Mouse (Mus musculus): ENCODE results near the gene Pde9a. TPM values are rescaled to one million over a fixed set of nuclear protein-coding genes. Genes with fewer than 3 reads are reported as not detected.

Gene Pde9a
- polyA plus RNA-seq, 1 experiment from 2014 or later, result 25.7 TPM

- peaks cover 3% of the 10 kb centered on the region for H3K36me3 ChIP-seq (replicated peaks; ENCODE audit: control insufficient read depth, insufficient read depth, low read depth, low read length)
Observed at GRCm38 (mm10) chr17:31503337-31503736, 117.3 kb downstream of the Pde9a start.

DNA sequence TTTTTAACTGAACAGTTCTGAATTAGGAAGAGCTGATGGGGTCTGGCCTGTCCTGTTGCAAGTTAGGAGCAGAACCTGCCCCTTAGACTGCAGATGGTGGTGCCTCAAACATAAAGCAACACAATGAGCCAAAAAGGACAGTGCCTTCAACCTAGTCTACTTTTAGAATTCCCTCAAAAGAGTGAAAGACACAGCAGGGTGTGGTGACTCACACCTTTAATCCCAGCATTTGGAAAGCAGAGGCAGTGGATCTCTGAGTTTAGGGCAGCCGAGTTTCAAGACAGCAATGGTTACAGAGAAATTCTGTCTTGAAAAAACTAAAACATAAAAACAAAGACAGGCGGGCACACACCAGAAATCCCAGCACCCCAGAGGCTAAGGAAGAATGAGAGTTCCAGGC, 117.9 kb downstream of the Pde9a start:
- no peaks in the 10 kb centered on the region for H3K4me1 ChIP-seq (ENCODE audit: control insufficient read depth, insufficient read depth, low read length)
- ATAC-seq (replicated peaks; ENCODE audit: insufficient number of reproducible peaks, low FRiP score, low TSS enrichment, low read depth), result no peak
- no peak overlapping the region for H3K9ac ChIP-seq (replicated peaks; ENCODE audit: low read length)
- H3K27me3 ChIP-seq (ENCODE audit: control insufficient read depth, insufficient read depth, low read length), result no peaks in the 10 kb centered on the region
- H3K27ac ChIP-seq (replicated peaks; ENCODE audit: low read depth, low read length), result no peak overlapping the region
- H3K4me2 ChIP-seq (ENCODE audit: low read depth, low read length), result no peak overlapping the region
- DNase-seq (ENCODE audit: low spot score), result no peak
- WGBS, result 81% methylated on average over 2 of the region's 2 CpGs
- H3K9me3 ChIP-seq (replicated peaks; ENCODE audit: control insufficient read depth, low read length), result no peaks in the 10 kb centered on the region
- H3K36me3 ChIP-seq (replicated peaks; ENCODE audit: control insufficient read depth, insufficient read depth, low read depth, low read length), result peaks cover 2% of the 10 kb centered on the region
- no peak overlapping the region for H3K4me3 ChIP-seq (ENCODE audit: low read depth, low read length)

More at GRCm38 (mm10) chr17:31503337-31503736, 117.3 kb downstream of the Pde9a start:
- Histone ChIP-seq H3K4me2 (ENCODE audit: low read depth, low read length) (no peak overlapping the region), H3K27ac (replicated peaks; ENCODE audit: low read depth, low read length) (no peak overlapping the region), H3K4me3 (ENCODE audit: low read depth, low read length) (no peak overlapping the region), H3K9me3 (replicated peaks; ENCODE audit: control insufficient read depth, low read length) (no peaks in the 10 kb centered on the region), H3K27me3 (ENCODE audit: control insufficient read depth, insufficient read depth, low read length) (no peaks in the 10 kb centered on the region), H3K4me1 (ENCODE audit: control insufficient read depth, insufficient read depth, low read length) (no peaks in the 10 kb centered on the region), H3K9ac (replicated peaks; ENCODE audit: low read length) (no peak overlapping the region)
- 92% methylated on average over 12 of the region's 12 CpGs for WGBS
- DNase-seq (ENCODE audit: low spot score) (no peak), ATAC-seq (replicated peaks; ENCODE audit: insufficient number of reproducible peaks, low FRiP score, low TSS enrichment, low read depth) (no peak)

GRCm38 (mm10) chr17:31505013-31505412, 119.0 kb downstream of the Pde9a start:
- no peak for ATAC-seq (replicated peaks; ENCODE audit: insufficient number of reproducible peaks, low FRiP score, low TSS enrichment, low read depth)
- no peak overlapping the region for H3K27ac ChIP-seq (replicated peaks; ENCODE audit: low read depth, low read length)
- H3K4me2 ChIP-seq (ENCODE audit: low read depth, low read length), result no peak overlapping the region
- H3K27me3 ChIP-seq (ENCODE audit: control insufficient read depth, insufficient read depth, low read length), result no peaks in the 10 kb centered on the region
- no peak overlapping the region for H3K9ac ChIP-seq (replicated peaks; ENCODE audit: low read length)
- H3K9me3 ChIP-seq (replicated peaks; ENCODE audit: control insufficient read depth, low read length), result no peaks in the 10 kb centered on the region
- no peaks in the 10 kb centered on the region for H3K4me1 ChIP-seq (ENCODE audit: control insufficient read depth, insufficient read depth, low read length)
- 80% methylated on average over 5 of the region's 5 CpGs for WGBS
- H3K4me3 ChIP-seq (ENCODE audit: low read depth, low read length), result no peak overlapping the region
- peaks cover 4% of the 10 kb centered on the region for H3K36me3 ChIP-seq (replicated peaks; ENCODE audit: control insufficient read depth, insufficient read depth, low read depth, low read length)
- DNase-seq (ENCODE audit: low spot score), result no peak

- DNase-seq (ENCODE audit: low spot score) (no peak), ATAC-seq (replicated peaks; ENCODE audit: insufficient number of reproducible peaks, low FRiP score, low TSS enrichment, low read depth) (no peak)
- no peaks in the 10 kb centered on the region for H3K27me3 ChIP-seq (ENCODE audit: control insufficient read depth, insufficient read depth, low read length)
- no peak overlapping the region for H3K9ac ChIP-seq (replicated peaks; ENCODE audit: low read length)
- 83% methylated on average over 7 of the region's 7 CpGs for WGBS
- H3K27ac ChIP-seq (replicated peaks; ENCODE audit: low read depth, low read length), result no peak overlapping the region
- H3K4me3 ChIP-seq (ENCODE audit: low read depth, low read length), result no peak overlapping the region
- H3K9me3 ChIP-seq (replicated peaks; ENCODE audit: control insufficient read depth, low read length), result no peaks in the 10 kb centered on the region
- no peak overlapping the region for H3K4me2 ChIP-seq (ENCODE audit: low read depth, low read length)
- peaks cover 2% of the 10 kb centered on the region for H3K36me3 ChIP-seq (replicated peaks; ENCODE audit: control insufficient read depth, insufficient read depth, low read depth, low read length)
- no peaks in the 10 kb centered on the region for H3K4me1 ChIP-seq (ENCODE audit: control insufficient read depth, insufficient read depth, low read length)
Observed at GRCm38 (mm10) chr17:31506282-31506681, 120.3 kb downstream of the Pde9a start.

GRCm38 (mm10) chr17:31510944-31511343, 124.9 kb downstream of the Pde9a start:
- WGBS, result 95% methylated on average over 6 of the region's 6 CpGs
- H3K27ac ChIP-seq (replicated peaks; ENCODE audit: low read depth, low read length), result no peak overlapping the region
- H3K9ac ChIP-seq (replicated peaks; ENCODE audit: low read length), result no peak overlapping the region; the same call in 1 of the 2 replicates
- no peaks in the 10 kb centered on the region for H3K4me1 ChIP-seq (ENCODE audit: control insufficient read depth, insufficient read depth, low read length)
- no peak overlapping the region for H3K4me3 ChIP-seq (ENCODE audit: low read depth, low read length)
- H3K36me3 ChIP-seq (replicated peaks; ENCODE audit: control insufficient read depth, insufficient read depth, low read depth, low read length), result peaks cover 2% of the 10 kb centered on the region
- H3K4me2 ChIP-seq (ENCODE audit: low read depth, low read length), result peak overlapping the region; percentile 68; the same call in 1 of the 2 replicates
- no peaks in the 10 kb centered on the region for H3K27me3 ChIP-seq (ENCODE audit: control insufficient read depth, insufficient read depth, low read length)
- DNase-seq (ENCODE audit: low spot score) (no peak), ATAC-seq (replicated peaks; ENCODE audit: insufficient number of reproducible peaks, low FRiP score, low TSS enrichment, low read depth) (no peak)
- H3K9me3 ChIP-seq (replicated peaks; ENCODE audit: control insufficient read depth, low read length), result no peaks in the 10 kb centered on the region

- DNase-seq (ENCODE audit: low spot score), result peak; percentile 94
- H3K4me3 ChIP-seq (ENCODE audit: low read depth, low read length), result peak overlapping the region; percentile 67
- H3K36me3 ChIP-seq (replicated peaks; ENCODE audit: control insufficient read depth, insufficient read depth, low read depth, low read length), result peaks cover 2% of the 10 kb centered on the region
- no peaks in the 10 kb centered on the region for H3K4me1 ChIP-seq (ENCODE audit: control insufficient read depth, insufficient read depth, low read length)
- H3K9me3 ChIP-seq (replicated peaks; ENCODE audit: control insufficient read depth, low read length), result no peaks in the 10 kb centered on the region
- peak overlapping the region; percentile 76 for H3K9ac ChIP-seq (replicated peaks; ENCODE audit: low read length)
- WGBS, result 0% methylated on average over 56 of the region's 56 CpGs
- peak; percentile 94 for ATAC-seq (replicated peaks; ENCODE audit: insufficient number of reproducible peaks, low FRiP score, low TSS enrichment, low read depth)
- peak overlapping the region; percentile 48; the same call in 1 of the 2 replicates for H3K27ac ChIP-seq (replicated peaks; ENCODE audit: low read depth, low read length)
- H3K4me2 ChIP-seq (ENCODE audit: low read depth, low read length), result peak overlapping the region; percentile 68
- no peaks in the 10 kb centered on the region for H3K27me3 ChIP-seq (ENCODE audit: control insufficient read depth, insufficient read depth, low read length)
Observed at GRCm38 (mm10) chr17:31511792-31512495, 125.9 kb downstream of the Pde9a start.

DNA sequence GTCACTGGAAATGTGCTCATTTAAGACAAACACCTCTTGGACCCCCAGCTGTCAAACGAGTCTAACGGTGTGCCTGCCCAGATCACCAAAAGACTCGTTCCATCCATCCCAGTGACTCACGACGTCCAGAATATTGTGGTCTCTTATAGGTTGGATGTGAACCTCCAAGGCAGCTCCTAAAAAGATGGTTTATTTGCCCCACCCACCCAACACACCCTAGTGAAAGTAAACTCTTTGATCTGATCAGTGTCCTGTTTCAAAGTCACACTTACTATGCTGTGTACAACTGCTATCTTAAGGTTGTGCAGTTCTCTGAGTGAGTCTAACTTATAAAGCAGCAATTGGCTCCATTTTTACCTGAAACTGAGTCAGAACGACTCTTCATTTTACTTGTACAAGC, 126.6 kb downstream of the Pde9a start:
- Histone ChIP-seq H3K27ac (replicated peaks; ENCODE audit: low read depth, low read length) (0 out of 2 replicates have a peak overlapping the region, but pooled peaks have one; percentile 48), H3K9me3 (replicated peaks; ENCODE audit: control insufficient read depth, low read length) (no peaks in the 10 kb centered on the region)
- no peak for ATAC-seq (replicated peaks; ENCODE audit: insufficient number of reproducible peaks, low FRiP score, low TSS enrichment, low read depth)

DNA sequence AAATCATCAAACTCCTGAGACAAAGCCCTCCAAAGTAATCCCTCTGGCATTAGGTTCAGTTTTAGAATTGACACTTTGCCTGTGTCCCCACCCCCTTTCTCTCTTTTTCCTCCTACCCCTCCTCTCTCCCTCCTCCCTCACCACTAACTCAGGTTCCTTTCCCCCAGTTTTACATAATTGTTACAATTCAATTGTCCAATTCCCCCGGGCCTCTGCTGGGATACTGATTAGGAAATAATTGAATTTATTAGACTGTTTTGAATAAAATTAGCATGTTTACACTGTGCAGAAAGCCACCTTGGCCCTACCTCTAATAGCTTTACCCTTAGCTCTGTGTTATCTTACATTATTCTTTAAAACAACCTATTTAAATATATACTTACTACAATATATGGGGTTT, 128.7 kb downstream of the Pde9a start:
- no peak overlapping the region for H3K4me3 ChIP-seq (ENCODE audit: low read depth, low read length)
- H3K4me2 ChIP-seq (ENCODE audit: low read depth, low read length), result no peak overlapping the region
- no peak for DNase-seq (ENCODE audit: low spot score)
- 69% methylated on average over 1 of the region's 1 CpGs for WGBS
- no peak overlapping the region for H3K27ac ChIP-seq (replicated peaks; ENCODE audit: low read depth, low read length)
- no peaks in the 10 kb centered on the region for H3K9me3 ChIP-seq (replicated peaks; ENCODE audit: control insufficient read depth, low read length)
- no peaks in the 10 kb centered on the region; the same call in 1 of the 2 replicates for H3K36me3 ChIP-seq (replicated peaks; ENCODE audit: control insufficient read depth, insufficient read depth, low read depth, low read length)
- H3K4me1 ChIP-seq (ENCODE audit: control insufficient read depth, insufficient read depth, low read length), result no peaks in the 10 kb centered on the region
- no peaks in the 10 kb centered on the region for H3K27me3 ChIP-seq (ENCODE audit: control insufficient read depth, insufficient read depth, low read length)
- ATAC-seq (replicated peaks; ENCODE audit: insufficient number of reproducible peaks, low FRiP score, low TSS enrichment, low read depth), result no peak
- no peak overlapping the region for H3K9ac ChIP-seq (replicated peaks; ENCODE audit: low read length)

More for the DNA sequence above, 126.6 kb downstream of the Pde9a start:
- WGBS, result 19% methylated on average over 6 of the region's 6 CpGs
- Histone ChIP-seq H3K4me3 (ENCODE audit: low read depth, low read length) (peak overlapping the region; percentile 67), H3K4me1 (ENCODE audit: control insufficient read depth, insufficient read depth, low read length) (no peaks in the 10 kb centered on the region), H3K36me3 (replicated peaks; ENCODE audit: control insufficient read depth, insufficient read depth, low read depth, low read length) (peaks cover 2% of the 10 kb centered on the region), H3K4me2 (ENCODE audit: low read depth, low read length) (peak overlapping the region; percentile 68), H3K27me3 (ENCODE audit: control insufficient read depth, insufficient read depth, low read length) (no peaks in the 10 kb centered on the region), H3K9ac (replicated peaks; ENCODE audit: low read length) (peak overlapping the region; percentile 76)
- DNase-seq (ENCODE audit: low spot score), result no peak

Measured in embryonic facial prominence, embryonic 11.5 days (tissue).